Mouse (Mus musculus): ENCODE data around the gene Aqp3.

Aqp3 gene

GRCm38 (mm10) chr4:41065196-41065595, 32.8 kb downstream of the Aqp3 start:
- no peak for DNase-seq (ENCODE audit: extremely low read depth, insufficient read length, low spot score)

DNA sequence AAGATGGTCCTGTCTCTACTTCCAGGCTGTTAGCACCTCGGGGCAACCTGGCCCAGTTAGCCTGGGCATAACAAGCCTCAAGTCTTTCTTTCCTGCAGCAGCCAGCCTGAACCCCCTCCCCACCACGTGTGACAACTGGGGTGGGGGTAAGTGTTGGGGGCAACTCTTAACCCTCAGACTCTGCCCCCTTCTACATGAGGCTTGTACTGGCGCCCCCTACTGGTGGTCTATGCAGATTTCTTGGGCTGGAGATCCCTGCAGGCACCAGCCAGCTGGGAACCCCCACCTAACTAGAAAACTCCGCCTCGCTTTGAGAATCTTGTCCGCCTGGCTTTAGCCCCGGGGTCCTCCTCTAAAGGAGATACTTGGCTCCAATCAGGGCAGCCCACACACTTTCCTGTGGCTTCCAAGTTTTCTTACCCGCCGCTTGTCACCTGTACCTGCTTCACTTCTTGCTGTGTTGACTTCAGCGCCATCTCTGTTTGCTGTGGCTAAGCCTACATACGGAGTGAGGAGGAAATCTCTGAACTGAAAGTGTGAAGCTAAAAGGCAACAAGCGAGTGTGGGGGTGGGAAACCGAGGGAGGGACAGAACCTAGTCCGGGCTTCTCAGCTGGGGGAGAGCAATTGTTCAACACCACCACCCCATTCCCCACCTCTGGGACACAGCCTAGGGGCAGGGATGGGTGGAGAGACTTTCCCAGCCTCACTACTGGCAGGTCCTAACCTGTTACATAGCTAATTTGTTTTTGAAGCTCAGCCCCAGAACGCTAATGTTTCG, 33.9 kb downstream of the Aqp3 start:
- no peak for DNase-seq (ENCODE audit: extremely low read depth, insufficient read length, low spot score)

GRCm38 (mm10) chr4:41063351-41063750, 34.6 kb downstream of the Aqp3 start:
- DNase-seq (ENCODE audit: extremely low read depth, insufficient read length, low spot score), result no peak

DNA sequence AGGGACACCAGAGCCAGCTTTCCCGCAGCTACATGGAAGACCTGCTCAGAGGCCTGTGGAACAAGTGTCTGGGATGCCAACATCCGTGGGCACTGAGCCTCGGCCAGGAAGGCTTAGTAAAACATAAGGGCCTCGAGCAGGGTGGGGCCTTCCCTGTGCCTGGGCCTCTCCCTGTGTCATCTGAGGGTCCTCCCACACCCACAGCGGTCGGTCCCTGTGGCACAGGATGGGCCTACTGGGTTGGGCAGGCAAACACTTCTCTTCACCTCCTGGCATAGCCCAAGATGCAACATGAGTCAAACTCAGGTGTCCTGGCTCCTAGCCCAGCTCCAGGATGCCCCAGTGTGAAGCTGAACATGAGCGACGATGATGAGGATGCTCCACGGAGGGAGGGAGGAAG, 40.6 kb downstream of the Aqp3 start:
- DNase-seq (ENCODE audit: extremely low read depth, insufficient read length, low spot score), result peak; percentile 35

- DNase-seq (ENCODE audit: extremely low read depth, insufficient read length, low spot score), result no peak
Observed at GRCm38 (mm10) chr4:41056742-41057332, 41.1 kb downstream of the Aqp3 start.

DNA sequence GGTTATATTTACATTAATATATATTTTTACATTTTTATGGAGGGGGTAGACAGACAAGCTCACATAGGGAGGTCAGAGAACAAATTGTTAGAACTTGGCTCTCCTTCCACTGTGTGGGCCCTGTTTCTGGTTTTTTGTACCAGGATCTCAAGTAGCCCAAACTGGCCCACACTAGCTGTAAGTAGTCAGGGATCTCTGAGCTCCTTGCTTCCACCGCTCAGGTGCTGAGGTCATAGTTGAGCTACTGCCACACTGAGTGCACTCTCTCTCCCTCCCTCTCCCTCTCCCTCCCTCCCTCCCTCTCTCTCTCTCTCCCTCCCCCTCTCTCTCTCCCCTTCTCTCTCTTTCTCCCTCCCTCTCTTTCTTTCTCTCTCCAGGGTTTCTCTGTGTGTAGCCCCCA, 41.7 kb downstream of the Aqp3 start:
- no peak for DNase-seq (ENCODE audit: extremely low read depth, insufficient read length, low spot score)

- DNase-seq (ENCODE audit: extremely low read depth, insufficient read length, low spot score), result no peak
Observed at GRCm38 (mm10) chr4:41055111-41055510, 42.9 kb downstream of the Aqp3 start.

DNA sequence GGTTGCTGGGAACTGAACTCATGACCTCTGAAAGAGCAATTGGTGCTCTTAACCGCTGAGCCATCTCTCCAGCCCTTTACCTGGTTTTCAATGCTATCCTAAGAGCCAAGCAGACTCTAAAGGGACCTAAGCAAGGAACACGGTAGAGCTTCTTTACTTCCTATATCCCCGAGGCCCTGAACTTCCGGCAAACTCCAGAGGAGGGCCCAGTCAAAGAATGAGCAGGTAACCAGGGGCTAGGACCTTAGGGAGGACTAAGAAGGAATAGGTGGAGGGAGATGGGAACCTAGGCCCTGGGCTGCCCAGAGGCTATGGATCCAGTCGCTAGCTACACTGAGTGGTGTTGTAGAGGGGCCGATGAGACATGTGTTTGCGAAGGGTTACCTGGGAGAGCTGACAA, 46.2 kb downstream of the Aqp3 start:
- peak; percentile 39 for DNase-seq (ENCODE audit: extremely low read depth, insufficient read length, low spot score)

- peak; percentile 58 for DNase-seq (ENCODE audit: extremely low read depth, insufficient read length, low spot score)
Observed at GRCm38 (mm10) chr4:41050726-41051675, 47.0 kb downstream of the Aqp3 start.

DNA sequence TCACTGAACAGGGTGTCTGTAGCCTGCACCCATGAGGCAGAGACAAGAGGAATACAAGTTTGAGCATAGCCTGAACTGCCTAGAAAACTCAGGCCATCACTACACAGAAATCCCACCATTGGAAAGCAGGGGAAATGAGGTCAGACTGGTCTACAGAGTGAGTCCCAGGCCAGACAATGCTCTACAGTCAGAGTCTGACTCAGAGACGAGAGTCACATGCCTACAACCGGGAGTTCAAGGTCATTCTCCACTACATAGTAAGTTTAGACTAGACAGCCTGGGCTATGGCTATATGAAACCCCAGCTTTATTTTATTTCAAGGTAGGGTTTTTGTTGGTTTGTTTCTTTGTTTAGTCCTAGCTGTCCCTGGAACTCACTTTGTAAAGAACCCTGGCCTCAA, 49.1 kb downstream of the Aqp3 start:
- no peak for DNase-seq (ENCODE audit: extremely low read depth, insufficient read length, low spot score)

DNA sequence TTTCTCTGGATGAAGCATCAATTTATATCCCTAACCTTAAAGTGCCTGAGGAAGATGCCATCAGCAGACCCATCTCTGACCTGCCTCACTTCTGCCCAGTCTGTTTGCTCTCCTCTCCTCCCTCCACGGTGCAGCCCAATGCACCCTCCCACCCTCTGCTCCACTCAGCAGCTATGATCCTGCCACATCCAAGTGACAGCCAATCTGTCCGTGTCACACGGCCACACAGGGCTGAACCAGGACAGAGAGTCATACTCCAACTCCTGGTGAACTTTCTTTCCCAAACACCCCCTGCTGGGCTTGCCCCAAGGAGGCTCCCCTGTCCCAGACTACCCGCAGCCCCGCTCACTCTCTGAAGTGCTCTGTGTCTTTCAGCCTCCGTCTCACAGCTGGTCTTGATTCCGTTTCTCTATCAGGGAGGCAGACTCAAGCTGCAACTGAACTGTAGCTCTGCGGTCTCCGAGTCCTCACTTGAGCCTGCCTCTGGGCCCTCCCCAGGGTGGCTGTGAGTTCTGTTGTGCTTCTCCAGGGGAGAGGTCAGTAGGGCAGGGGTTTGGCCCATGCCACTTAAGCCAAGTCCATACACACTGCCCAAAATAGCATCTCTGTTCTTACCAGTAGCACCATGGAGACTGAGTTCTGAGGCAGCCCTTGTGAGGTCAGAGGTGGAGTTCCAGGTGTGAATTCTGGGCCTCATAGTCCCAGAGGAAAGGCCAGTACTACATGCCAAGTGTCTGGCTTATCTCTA, 50.3 kb downstream of the Aqp3 start, which contains the start of gene Aqp7:
Gene Aqp7 (minus strand): TSS at position 616 of the 748 bp plus-strand sequence.
- no peak for DNase-seq (ENCODE audit: extremely low read depth, insufficient read length, low spot score)

- DNase-seq (ENCODE audit: extremely low read depth, insufficient read length, low spot score), result no peak
Observed at GRCm38 (mm10) chr4:41046254-41046795, 51.7 kb downstream of the Aqp3 start.

GRCm38 (mm10) chr4:41045288-41045687, 52.7 kb downstream of the Aqp3 start:
- DNase-seq (ENCODE audit: extremely low read depth, insufficient read length, low spot score), result no peak

DNA sequence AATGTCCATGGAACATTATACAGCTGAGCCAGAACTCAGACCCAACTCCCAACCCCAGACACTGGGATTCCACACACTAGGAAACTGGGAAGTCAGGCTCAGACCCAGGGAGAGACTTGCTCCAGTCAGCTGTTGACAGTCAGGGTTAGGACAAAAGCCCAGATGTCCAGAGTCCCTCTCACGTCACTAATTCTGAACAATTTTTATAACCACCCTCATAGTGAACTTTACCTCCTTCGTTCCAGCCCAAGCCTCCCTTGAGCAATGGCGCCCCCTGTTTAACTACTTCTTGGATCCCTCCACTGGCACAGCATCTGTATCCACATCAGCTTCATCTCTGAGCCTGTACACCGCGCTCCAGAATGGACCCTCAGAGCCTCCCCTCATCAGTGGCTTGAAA, 54.0 kb downstream of the Aqp3 start:
- DNase-seq (ENCODE audit: extremely low read depth, insufficient read length, low spot score), result no peak

DNA sequence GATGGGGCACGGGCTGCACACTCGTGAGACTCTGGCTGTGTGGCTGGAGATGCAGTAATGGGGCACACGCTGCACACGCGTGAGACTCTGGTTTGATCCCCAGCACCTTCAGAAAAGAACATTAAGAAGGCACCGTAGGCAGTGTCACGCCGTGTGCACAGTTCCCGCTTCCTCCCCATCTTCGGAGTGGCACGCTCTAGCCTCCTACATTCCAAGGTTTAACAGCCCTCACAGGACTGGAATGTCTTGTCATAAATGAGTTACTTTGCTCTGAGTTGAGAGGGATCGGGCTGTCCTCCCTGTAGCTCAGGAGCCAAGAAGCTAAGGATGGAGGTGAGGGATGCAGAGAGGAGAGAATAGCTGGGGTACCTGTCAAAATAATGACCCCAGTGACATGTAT, 55.1 kb downstream of the Aqp3 start:
- DNase-seq (ENCODE audit: extremely low read depth, insufficient read length, low spot score), result no peak
